Mouse (Mus musculus) naive thymus-derived CD4-positive, alpha-beta T cell, adult 2 months (primary cell): ENCODE data around the gene Ifna2.

Experiments used
- DNase-seq: peaks from one replicate; pipeline ENCODE4 v3.0.0-alpha.2; 2011; ENCODE audit warnings: low read depth

Ifna2 gene

GRCm38 (mm10) chr4:88683812-88684211 lies at the start of gene Ifna2:
TSS of gene Ifna2 (minus strand) at chr4:88683912.
- no peak for DNase-seq

GRCm38 (mm10) chr4:88727324-88727723 lies 43.6 kb upstream of the Ifna2 start:
- DNase-seq: peak; percentile 78

GRCm38 (mm10) chr4:88726727-88727126 lies 43.0 kb upstream of the Ifna2 start:
- no peak for DNase-seq

GRCm38 (mm10) chr4:88723497-88724090 lies 39.9 kb upstream of the Ifna2 start:
- no peak for DNase-seq

GRCm38 (mm10) chr4:88721791-88722721 lies 38.3 kb upstream of the Ifna2 start, which contains the start of the genes Gm26566 and Klhl9:
TSS of gene Gm26566 (plus strand) at chr4:88721805.
TSS of gene Klhl9 (minus strand) at chr4:88722465.
- DNase-seq: peak; percentile 88

GRCm38 (mm10) chr4:88718715-88719114 lies 35.0 kb upstream of the Ifna2 start:
- DNase-seq: no peak

- DNase-seq: no peak
These were observed 31.3 kb upstream of the Ifna2 start for GRCm38 (mm10) chr4:88715059-88715458.

GRCm38 (mm10) chr4:88714281-88714680 lies 30.6 kb upstream of the Ifna2 start:
- DNase-seq: no peak

GRCm38 (mm10) chr4:88707128-88707826 lies 23.6 kb upstream of the Ifna2 start:
- no peak for DNase-seq

GRCm38 (mm10) chr4:88705924-88706323 lies 22.2 kb upstream of the Ifna2 start:
- DNase-seq: no peak

GRCm38 (mm10) chr4:88699301-88699700 lies 15.6 kb upstream of the Ifna2 start:
- DNase-seq: no peak

GRCm38 (mm10) chr4:88698781-88699180 lies 15.1 kb upstream of the Ifna2 start:
- DNase-seq: no peak

- DNase-seq: no peak
These were observed 14.0 kb upstream of the Ifna2 start for GRCm38 (mm10) chr4:88697753-88698152.

- DNase-seq: no peak
These were observed 13.4 kb upstream of the Ifna2 start for GRCm38 (mm10) chr4:88697108-88697507.

GRCm38 (mm10) chr4:88696237-88696884 lies 12.6 kb upstream of the Ifna2 start:
- peak; percentile 85 for DNase-seq

GRCm38 (mm10) chr4:88693392-88693791 lies 9.7 kb upstream of the Ifna2 start:
- DNase-seq: peak; percentile 66

- peak; percentile 78 for DNase-seq
These were observed 8.8 kb upstream of the Ifna2 start for GRCm38 (mm10) chr4:88692537-88692936.

GRCm38 (mm10) chr4:88691259-88691658 lies 7.5 kb upstream of the Ifna2 start, which contains the start of gene Ifnab:
TSS of gene Ifnab (minus strand) at chr4:88691359.
- DNase-seq: no peak

GRCm38 (mm10) chr4:88681353-88681752 lies 2.4 kb downstream of the Ifna2 start:
- DNase-seq: no peak

- peak; percentile 69 for DNase-seq
These were observed 3.4 kb downstream of the Ifna2 start for GRCm38 (mm10) chr4:88680362-88680761.

- no peak for DNase-seq
These were observed 6.9 kb downstream of the Ifna2 start, which contains the start of gene Ifna16 for GRCm38 (mm10) chr4:88676824-88677223. TSS of gene Ifna16 (minus strand) at chr4:88676924.

- no peak for DNase-seq
These were observed 28.3 kb downstream of the Ifna2 start for GRCm38 (mm10) chr4:88655461-88655860.
